Mouse (Mus musculus) Patski (cell line): ENCODE measurements around the gene Cd177. TPM values are rescaled to one million over a fixed set of nuclear protein-coding genes. Genes with fewer than 3 reads are reported as not detected.
"Not testable (repeated sequence)": the region's sequence is repeated elsewhere in the genome, so short reads cannot be mapped to it uniquely, and the experiment has no call there.

Experiments
- ATAC-seq: fragments of 100-300 bp; one replicate; pipeline ENCODE4 v1.8.0; 2021
- CTCF ChIA-PET: fragments of 350-600 bp; sonication (Branson Sonifier 250); formaldehyde crosslinking; loops from one replicate; lab custom pipeline; 2022; ENCODE audit warnings: inconsistent platforms; lab: Charles Lee
- POLR2A ChIA-PET: fragments of 350-600 bp; sonication (Branson Sonifier 250); formaldehyde crosslinking; loops from one replicate; lab custom pipeline; 2022; ENCODE audit warnings: antibody characterized with exemption, inconsistent platforms; lab: Charles Lee
- DNase-seq: peaks from one replicate; pipeline ENCODE4 v3.0.0-alpha.2; 2011; ENCODE audit warnings: low read depth, low spot score
- H3K27me3 ChIP-seq: fragments of 371-371 bp; one replicate; pipeline ENCODE4 v1.5.1; 2021
- CTCF ChIP-seq: fragments of 100-300 bp; IDR thresholded peaks from one replicate; pipeline ENCODE4 v1.5.1; 2021
- in situ Hi-C: fragments of 300-500 bp; cut with MboI; formaldehyde crosslinking; loops from 3 replicates; pipeline ENCODE4 v1.11.1; 2018; ENCODE audit warnings: low pct_unique_long_range_greater_than_20kb, mixed read lengths
- polyA plus RNA-seq: library from polyadenylated mRNA; unstranded; gene quantifications from one replicate; pipeline ENCODE4 v1.2.3, GENCODE M21; 2021

The Cd177 gene
- polyA plus RNA-seq, 1 experiment from 2014 or later, result 0.31 TPM

- ATAC-seq (no peak), DNase-seq (no peak)
- POLR2A ChIA-PET, result no interaction called here
- in situ Hi-C loops, result no loop called here
- peaks cover 17% of the 10 kb centered on the region for H3K27me3 ChIP-seq
- CTCF ChIA-PET, result no interaction called here
- no peak for TF ChIP-seq CTCF
Observed at GRCm38 (mm10) chr7:24758520-24758919, 1.6 kb downstream of the Cd177 start.

GRCm38 (mm10) chr7:24753476-24753875 lies 6.6 kb downstream of the Cd177 start:
- H3K27me3 ChIP-seq, result peaks cover 27% of the 10 kb centered on the region
- POLR2A ChIA-PET, result no interaction called here
- CTCF ChIA-PET, result no interaction called here
- TF ChIP-seq CTCF, result no peak
- ATAC-seq (no peak), DNase-seq (no peak)
- in situ Hi-C loops, result no loop called here

GRCm38 (mm10) chr7:24751610-24752009 lies 8.5 kb downstream of the Cd177 start:
- no peak for DNase-seq
- no peak for TF ChIP-seq CTCF

GRCm38 (mm10) chr7:24750695-24751094 lies 9.4 kb downstream of the Cd177 start:
- no peak for TF ChIP-seq CTCF
- ChIA-PET CTCF (no interaction called here), POLR2A (no interaction called here)
- H3K27me3 ChIP-seq, result peaks cover 35% of the 10 kb centered on the region
- ATAC-seq (no peak), DNase-seq (no peak)
- in situ Hi-C loops, result no loop called here

More at GRCm38 (mm10) chr7:24751610-24752009, 8.5 kb downstream of the Cd177 start:
- in situ Hi-C loops, result no loop called here
- ChIA-PET POLR2A (no interaction called here), CTCF (no interaction called here)
- H3K27me3 ChIP-seq, result peaks cover 30% of the 10 kb centered on the region
- ATAC-seq, result no peak

GRCm38 (mm10) chr7:24735970-24736670 lies 24.0 kb downstream of the Cd177 start:
- no peak for TF ChIP-seq CTCF
- in situ Hi-C loops, result no loop called here
- ChIA-PET CTCF (no interaction called here), POLR2A (no interaction called here)
- H3K27me3 ChIP-seq, result peaks cover 11% of the 10 kb centered on the region
- ATAC-seq (no peak), DNase-seq (no peak)

GRCm38 (mm10) chr7:24726808-24727207 lies 33.3 kb downstream of the Cd177 start, which contains the start of gene Gm4763:
Gene Gm4763, minus strand, starts transcription at chr7:24726908.
- ATAC-seq, H3K27me3 ChIP-seq, DNase-seq, POLR2A ChIA-PET, in situ Hi-C loops, CTCF ChIA-PET: not testable (repeated sequence)

- no peak for ATAC-seq
- no peak for TF ChIP-seq CTCF
- DNase-seq, result no peak
- in situ Hi-C loops, result no loop called here
- peaks cover 24% of the 10 kb centered on the region for H3K27me3 ChIP-seq
- POLR2A ChIA-PET, result no interaction called here
- CTCF ChIA-PET, result no interaction called here
Observed at GRCm38 (mm10) chr7:24715039-24715438, 45.1 kb downstream of the Cd177 start.

GRCm38 (mm10) chr7:24708832-24709292 lies 51.2 kb downstream of the Cd177 start, which contains the start of gene BC049730:
Gene BC049730, plus strand, starts transcription at chr7:24709242.
- ChIA-PET POLR2A (no interaction called here), CTCF (no interaction called here)
- TF ChIP-seq CTCF, result no peak
- DNase-seq, result no peak
- in situ Hi-C loops, result no loop called here
- ATAC-seq, result no peak
- H3K27me3 ChIP-seq, result peaks cover 31% of the 10 kb centered on the region

- peaks cover 37% of the 10 kb centered on the region for H3K27me3 ChIP-seq
- CTCF ChIA-PET, result interaction anchor here (1.2 kb wide), 1 partner anchor 49 kb away, joined by 3 read pairs; no protein-coding TSS in a partner anchor
- DNase-seq, in situ Hi-C loops, POLR2A ChIA-PET, ATAC-seq: not testable (repeated sequence)
Observed at GRCm38 (mm10) chr7:24702841-24703240, 57.3 kb downstream of the Cd177 start.

- in situ Hi-C loops, H3K27me3 ChIP-seq, ATAC-seq, DNase-seq, POLR2A ChIA-PET, CTCF ChIA-PET: not testable (repeated sequence)
Observed at GRCm38 (mm10) chr7:24697891-24698290, 62.2 kb downstream of the Cd177 start.

Other genes starting within 250 kb of the Cd177 start
- 0.21 TPM for gene AC161166.1, start 247.9 kb downstream of the Cd177 start, polyA plus RNA-seq
- gene Irgq, start 229.6 kb downstream of the Cd177 start, polyA plus RNA-seq, result 28.8 TPM
- gene Pinlyp, start 214.2 kb downstream of the Cd177 start, polyA plus RNA-seq, result 0.26 TPM
- 60.3 TPM for gene Xrcc1, start 214.0 kb downstream of the Cd177 start, polyA plus RNA-seq
- gene Ethe1, start 172.8 kb downstream of the Cd177 start, polyA plus RNA-seq, result 74.5 TPM
- not detected for gene Zfp575, start 172.7 kb downstream of the Cd177 start, polyA plus RNA-seq
- 2.7 TPM for gene Phldb3, start 149.5 kb downstream of the Cd177 start, polyA plus RNA-seq
- gene Lypd3, start 123.8 kb downstream of the Cd177 start, polyA plus RNA-seq, result not detected
- gene Tex101, start 83.6 kb downstream of the Cd177 start, polyA plus RNA-seq, result not detected
- gene BC049730, start 51.1 kb downstream of the Cd177 start, polyA plus RNA-seq, result not detected
- not detected for gene Gm4763, start 33.4 kb downstream of the Cd177 start, polyA plus RNA-seq
- not detected for gene Ceacam10, start 16.9 kb upstream of the Cd177 start, polyA plus RNA-seq
- 1.6 TPM for gene Gm9844, start 101.9 kb upstream of the Cd177 start, polyA plus RNA-seq
- 0.10 TPM for gene Lypd4, start 109.6 kb upstream of the Cd177 start, polyA plus RNA-seq
- gene Dmrtc2, start 109.7 kb upstream of the Cd177 start, polyA plus RNA-seq, result not detected
- gene Rps19, start 124.1 kb upstream of the Cd177 start, polyA plus RNA-seq, result 393 TPM
- gene Cd79a, start 137.1 kb upstream of the Cd177 start, polyA plus RNA-seq, result not detected
- gene Arhgef1, start 142.6 kb upstream of the Cd177 start, polyA plus RNA-seq, result 95.7 TPM
- not detected for gene Gm4881, start 184.2 kb upstream of the Cd177 start, polyA plus RNA-seq
- 211 TPM for gene Rabac1, start 212.4 kb upstream of the Cd177 start, polyA plus RNA-seq
- 0.05 TPM for gene Atp1a3, start 245.6 kb upstream of the Cd177 start, polyA plus RNA-seq